Mouse (Mus musculus) effector memory CD4-positive, alpha-beta T cell, adult 7 months (primary cell): ENCODE results near the gene Tnfsf4. TPM values are rescaled to one million over a fixed set of nuclear protein-coding genes. Genes with fewer than 3 reads are reported as not detected.

ENCODE experiments used
- polyA plus RNA-seq: library from polyadenylated mRNA; unstranded; fragments of 100-300 nt; shearing (Covaris generic); gene quantifications from one replicate; pipeline ENCODE4 v1.2.1, GENCODE M21; 2017

Gene Tnfsf4
- polyA plus RNA-seq: 2.4 TPM

GRCm38 (mm10) chr1:161394931-161395459 is at the start of gene Tnfsf4:
Gene Tnfsf4, plus strand, starts transcription at chr1:161395409.

Other genes with a start within 250 kb of the Tnfsf4 start
- gene Tex50, start 236.1 kb upstream of the Tnfsf4 start, polyA plus RNA-seq: not detected
- 1,138 TPM for gene Prdx6, start 144.2 kb upstream of the Tnfsf4 start, polyA plus RNA-seq
- 0.55 TPM for gene Tnfsf18, start 99.2 kb downstream of the Tnfsf4 start, polyA plus RNA-seq